Mouse (Mus musculus): ENCODE measurements at regions not wholly inside any gene's neighbourhood (a gene's known extent, or its start where the extent isn't known, plus 50 kb on each side); places are given as distances from the start of the nearest gene placed in this dataset.

DNA sequence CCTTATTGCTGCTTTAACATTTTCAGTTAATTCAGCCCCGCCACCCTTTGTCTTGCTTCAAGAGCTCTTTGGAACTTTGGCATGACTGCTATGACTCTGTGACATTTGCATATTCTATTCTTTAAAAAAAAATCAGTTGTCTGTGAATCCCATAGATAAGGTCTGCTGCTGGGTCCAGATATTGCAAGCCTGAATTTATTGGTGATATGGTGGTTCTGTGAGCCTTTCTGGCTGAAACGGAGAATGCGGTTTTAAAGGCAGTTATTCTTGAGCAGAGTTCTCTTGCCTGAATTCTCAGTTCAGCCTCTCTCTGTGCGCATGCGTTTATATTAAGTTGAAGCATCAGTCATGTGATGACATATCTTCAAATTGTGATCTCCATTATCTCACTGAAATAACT, 560.7 kb downstream of the Cdh9 start:
- DNase-seq (ENCODE audit: low spot score in 2 of 2) = no peak

Data from frontal cortex, postnatal 14 days (tissue).